Mouse (Mus musculus) neural tube, embryonic 10.5 days (tissue): Measurements from ENCODE around the gene Fsip1.

Source experiments
- DNase-seq: peaks from one replicate; pipeline ENCODE4 v3.0.0-alpha.2; 2017; ENCODE audit warnings: low spot score; ENCODE audit errors: extremely low spot score

The Fsip1 gene

GRCm38 (mm10) chr2:118102169-118102568, 154.6 kb downstream of the Fsip1 start:
- no peak for DNase-seq

GRCm38 (mm10) chr2:118099104-118099503, 157.7 kb downstream of the Fsip1 start:
- no peak for DNase-seq

- no peak for DNase-seq
Measured at GRCm38 (mm10) chr2:118091226-118091625, 165.5 kb downstream of the Fsip1 start.

GRCm38 (mm10) chr2:118087044-118087726, 169.6 kb downstream of the Fsip1 start:
- no peak for DNase-seq

GRCm38 (mm10) chr2:118085647-118086046, 171.1 kb downstream of the Fsip1 start:
- no peak for DNase-seq

- no peak for DNase-seq
Measured at GRCm38 (mm10) chr2:118084693-118085092, 172.1 kb downstream of the Fsip1 start.

- DNase-seq: no peak
Measured at GRCm38 (mm10) chr2:118083652-118084051, 173.1 kb downstream of the Fsip1 start.

- no peak for DNase-seq
Measured at GRCm38 (mm10) chr2:118081581-118081980, 175.2 kb downstream of the Fsip1 start.
